ENCODE assay signal across 8 mouse cellular contexts in the genomic region with DNA sequence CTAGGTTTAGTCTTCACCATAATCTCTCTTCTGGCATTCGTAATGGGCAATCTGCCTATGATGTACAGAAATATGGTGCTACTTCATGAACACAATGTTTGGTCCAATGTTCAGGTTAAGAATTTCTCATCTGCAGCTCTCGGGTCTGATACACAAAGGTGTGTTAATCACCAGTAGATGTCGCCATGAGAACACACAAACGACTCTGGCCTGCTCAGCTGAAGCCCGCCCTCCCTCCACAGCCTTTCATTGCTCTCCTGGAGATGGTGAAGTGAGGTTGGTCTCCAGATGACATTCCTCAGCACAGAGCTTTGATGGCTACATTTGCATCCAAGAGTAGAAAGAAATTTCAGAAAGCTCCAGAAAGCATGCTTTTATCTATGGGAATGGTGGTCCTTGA.
DNase-seq lines count a peak whose midpoint lies in the region; ATAC-seq and TF ChIP-seq lines count a peak whose summit lies in the region.

No protein-coding gene starts in this region.

- intact Hi-C loops in heart, adult 2 months (cut with DNase I): loop anchor here (1.0 to 5.0 kb wide), 3 partner anchors 51 to 469 kb away; no protein-coding TSS in a partner anchor

- H3K79me2 ChIP-seq in heart, adult 2 months (replicated peaks; ENCODE audit: control insufficient read depth, insufficient read depth, low read length): no peaks in the 10 kb centered on the region

- no peak overlapping the region for H3K27ac ChIP-seq in heart, adult 2 months
- no peak overlapping the region for H3K27ac ChIP-seq in embryonic facial prominence, embryonic 11.5 days (replicated peaks; ENCODE audit: low read depth, low read length)
- H3K27ac ChIP-seq in intestine, embryonic 14.5 days (ENCODE audit: low read depth): no peak overlapping the region
- no peak overlapping the region for H3K27ac ChIP-seq in liver, postnatal 0 days (ENCODE audit: low read depth)

- H3K4me1 ChIP-seq in heart, adult 2 months (ENCODE audit: control insufficient read depth, insufficient read depth, low read length): no peaks in the 10 kb centered on the region; the same call in 1 of the 2 replicates
- H3K4me1 ChIP-seq in embryonic facial prominence, embryonic 11.5 days (ENCODE audit: control insufficient read depth, insufficient read depth, low read length): peaks cover 3% of the 10 kb centered on the region; the same call in 1 of the 2 replicates
- H3K4me1 ChIP-seq in intestine, embryonic 14.5 days (replicated peaks; ENCODE audit: control insufficient read depth, insufficient read depth, low read length): no peaks in the 10 kb centered on the region
- no peaks in the 10 kb centered on the region for H3K4me1 ChIP-seq in liver, postnatal 0 days (ENCODE audit: insufficient read depth)

- ATAC-seq in embryonic facial prominence, embryonic 11.5 days (replicated peaks; ENCODE audit: insufficient number of reproducible peaks, low FRiP score, low TSS enrichment, low read depth): no peak; the same call in 1 of the 2 replicates
- ATAC-seq in intestine, embryonic 14.5 days (replicated peaks; ENCODE audit: low FRiP score, low TSS enrichment, low read depth): peak; percentile 59; the same call in 1 of the 2 replicates
- ATAC-seq in liver, postnatal 0 days: 0 out of 2 replicates have a peak, but pooled peaks have one; percentile 35

- no peaks in the 10 kb centered on the region for H3K36me3 ChIP-seq in heart, adult 2 months (ENCODE audit: control insufficient read depth, insufficient read depth, low read length)
- no peaks in the 10 kb centered on the region for H3K36me3 ChIP-seq in embryonic facial prominence, embryonic 11.5 days (replicated peaks; ENCODE audit: control insufficient read depth, insufficient read depth, low read depth, low read length)
- H3K36me3 ChIP-seq in intestine, embryonic 14.5 days (ENCODE audit: control insufficient read depth, insufficient read depth, low read length): no peaks in the 10 kb centered on the region
- H3K36me3 ChIP-seq in liver, postnatal 0 days (replicated peaks; ENCODE audit: insufficient read depth, low read length): no peaks in the 10 kb centered on the region

- DNase-seq in heart, adult 2 months: no peak
- no peak for DNase-seq in heart, adult 8-10 months (ENCODE audit: low spot score)
- DNase-seq in MN1 (ENCODE audit: low spot score): peak; percentile 28
- peak; percentile 89 for DNase-seq in embryonic facial prominence, embryonic 11.5 days (ENCODE audit: low spot score)
- DNase-seq in intestine, embryonic 14.5 days (ENCODE audit: low spot score): peak; percentile 60
- peak; percentile 27 for DNase-seq in liver, postnatal 0 days
- DNase-seq in retina, postnatal 1 day: peak; percentile 78
- DNase-seq in urinary bladder, postnatal 25 days (ENCODE audit: low spot score): no peak

- H3K27me3 ChIP-seq in heart, adult 2 months (ENCODE audit: control insufficient read depth, insufficient read depth, low read length): no peaks in the 10 kb centered on the region
- no peaks in the 10 kb centered on the region for H3K27me3 ChIP-seq in embryonic facial prominence, embryonic 11.5 days (ENCODE audit: control insufficient read depth, insufficient read depth, low read length)
- no peaks in the 10 kb centered on the region for H3K27me3 ChIP-seq in intestine, embryonic 14.5 days (replicated peaks; ENCODE audit: control insufficient read depth, insufficient read depth, low read length)
- no peaks in the 10 kb centered on the region for H3K27me3 ChIP-seq in liver, postnatal 0 days (ENCODE audit: insufficient read depth, low read length)

- 7% methylated on average over 5 of the region's 5 CpGs for WGBS in heart, adult 2 months
- WGBS in embryonic facial prominence, embryonic 11.5 days: 11% methylated on average over 5 of the region's 5 CpGs
- WGBS in intestine, embryonic 14.5 days: 12% methylated on average over 5 of the region's 5 CpGs
- WGBS in liver, postnatal 0 days (ENCODE audit: insufficient replicate concordance): 17% methylated on average over 5 of the region's 5 CpGs

- peak; percentile 75 for TF ChIP-seq CTCF in heart, adult 2 months (IDR thresholded peaks at IDR 0.05)
- peak; percentile 78 for TF ChIP-seq CTCF in liver, postnatal 0 days (IDR thresholded peaks at IDR 0.05; ENCODE audit: low read depth)

- no peak overlapping the region for H3K4me2 ChIP-seq in embryonic facial prominence, embryonic 11.5 days (ENCODE audit: low read depth, low read length)
- H3K4me2 ChIP-seq in intestine, embryonic 14.5 days (ENCODE audit: low read length): no peak overlapping the region
- no peak overlapping the region for H3K4me2 ChIP-seq in liver, postnatal 0 days (ENCODE audit: low read depth, low read length)

- TF ChIP-seq POLR2A in heart, adult 2 months (IDR thresholded peaks at IDR 0.05; ENCODE audit: insufficient read depth, low read depth, low read length): no peak

- no peak overlapping the region for H3K4me3 ChIP-seq in heart, adult 2 months
- H3K4me3 ChIP-seq in embryonic facial prominence, embryonic 11.5 days (ENCODE audit: low read depth, low read length): no peak overlapping the region
- H3K4me3 ChIP-seq in intestine, embryonic 14.5 days (ENCODE audit: low read depth, low read length): no peak overlapping the region
- H3K4me3 ChIP-seq in liver, postnatal 0 days (ENCODE audit: low read depth, low read length): no peak overlapping the region

- H3K9ac ChIP-seq in heart, adult 2 months (ENCODE audit: low read depth, low read length): no peak overlapping the region
- H3K9ac ChIP-seq in embryonic facial prominence, embryonic 11.5 days (replicated peaks; ENCODE audit: low read length): no peak overlapping the region
- H3K9ac ChIP-seq in intestine, embryonic 14.5 days (ENCODE audit: low read length): no peak overlapping the region
- no peak overlapping the region for H3K9ac ChIP-seq in liver, postnatal 0 days (replicated peaks)

- H3K9me3 ChIP-seq in embryonic facial prominence, embryonic 11.5 days (replicated peaks; ENCODE audit: control insufficient read depth, low read length): no peaks in the 10 kb centered on the region
- no peaks in the 10 kb centered on the region for H3K9me3 ChIP-seq in intestine, embryonic 14.5 days (ENCODE audit: control insufficient read depth, low read length)
- no peaks in the 10 kb centered on the region for H3K9me3 ChIP-seq in liver, postnatal 0 days (ENCODE audit: low read length)

- TF ChIP-seq EP300 in heart, adult 2 months (IDR thresholded peaks at IDR 0.05; ENCODE audit: insufficient read depth, low read depth, low read length): 0 out of 2 replicates have a peak, but pooled peaks have one; percentile 61
- no peak for TF ChIP-seq EP300 in liver, postnatal 0 days (IDR thresholded peaks at IDR 0.05; ENCODE audit: low read depth)

Comparison
In these comparisons a context has a peak if more than half of its experiments do, and no peak if none do; other contexts are left out.
1. DNase-seq: peak in MN1 (single experiment), embryonic facial prominence, embryonic 11.5 days (single experiment), intestine, embryonic 14.5 days (single experiment), liver, postnatal 0 days (single experiment) and retina, postnatal 1 day (single experiment); none in heart, adult 2 months (0 of 2), heart, adult 8-10 months (single experiment) and urinary bladder, postnatal 25 days (single experiment).